Mouse (Mus musculus) CH12.LX (cell line): Measurements from ENCODE around the gene Nup54.

Experiments
- CTCF ChIP-seq, 2 experiments: IDR thresholded peaks in 1 of 2; conservative IDR thresholded peaks in 1 of 2; 2 replicates each; pipeline ENCODE4 v1.5.1; 2011 to 2012; ENCODE audit warnings: low read depth in 2 of 2, low read length in 2 of 2, improper control_type of control experiment in 1 of 2, inconsistent platforms in 1 of 2, mild to moderate bottlenecking in 1 of 2, moderate library complexity in 1 of 2
- ELF1 ChIP-seq: IDR thresholded peaks from 2 replicates; pipeline ENCODE4 v1.6.1; 2014; ENCODE audit warnings: low read depth, mild to moderate bottlenecking, inconsistent platforms, low read length, improper control_type of control experiment
- HCFC1 ChIP-seq: IDR thresholded peaks from 2 replicates; pipeline ENCODE4 v1.6.1; 2012; ENCODE audit warnings: low read depth, mild to moderate bottlenecking, inconsistent platforms, low read length, improper control_type of control experiment
- IRF4 ChIP-seq: IDR thresholded peaks from 2 replicates; pipeline ENCODE4 v1.6.1; 2014; ENCODE audit warnings: low read depth, mild to moderate bottlenecking, inconsistent platforms, low read length, improper control_type of control experiment
- MXI1 ChIP-seq: IDR thresholded peaks from 2 replicates; pipeline ENCODE4 v1.6.1; 2011; ENCODE audit warnings: mild to moderate bottlenecking, low read depth, low read length, improper control_type of control experiment
- PAX5 ChIP-seq: IDR thresholded peaks from 2 replicates; pipeline ENCODE4 v1.6.1; 2012; ENCODE audit warnings: low read length, inconsistent platforms, mixed read lengths
- POLR2A ChIP-seq: IDR thresholded peaks from 2 replicates; pipeline ENCODE4 v1.6.1; 2011; ENCODE audit warnings: low read depth, mild to moderate bottlenecking, improper control_type of control experiment, low read length
- RAD21 ChIP-seq: IDR thresholded peaks from 2 replicates; pipeline ENCODE4 v1.6.1; 2011; ENCODE audit warnings: low read depth, mild to moderate bottlenecking, low read length, improper control_type of control experiment, moderate library complexity
- RCOR1 ChIP-seq: conservative IDR thresholded peaks from 2 replicates; pipeline ENCODE4 v1.6.1; 2012; ENCODE audit warnings: low read depth, mild to moderate bottlenecking, inconsistent platforms, low read length, improper control_type of control experiment
- SMC3 ChIP-seq: IDR thresholded peaks from 2 replicates; pipeline ENCODE4 v1.6.1; 2011; ENCODE audit warnings: low read depth, low read length, improper control_type of control experiment
- USF1 ChIP-seq: IDR thresholded peaks from 2 replicates; pipeline ENCODE4 v1.6.1; 2014; ENCODE audit warnings: low read depth, mild to moderate bottlenecking, inconsistent platforms, low read length, improper control_type of control experiment
- USF2 ChIP-seq: conservative IDR thresholded peaks from 2 replicates; pipeline ENCODE4 v1.6.1; 2011; ENCODE audit warnings: low read depth, low read length, improper control_type of control experiment
- ZC3H11A ChIP-seq: IDR thresholded peaks from 2 replicates; pipeline ENCODE4 v1.6.1; 2012; ENCODE audit warnings: low read depth, mild to moderate bottlenecking, inconsistent platforms, low read length, improper control_type of control experiment

DNA sequence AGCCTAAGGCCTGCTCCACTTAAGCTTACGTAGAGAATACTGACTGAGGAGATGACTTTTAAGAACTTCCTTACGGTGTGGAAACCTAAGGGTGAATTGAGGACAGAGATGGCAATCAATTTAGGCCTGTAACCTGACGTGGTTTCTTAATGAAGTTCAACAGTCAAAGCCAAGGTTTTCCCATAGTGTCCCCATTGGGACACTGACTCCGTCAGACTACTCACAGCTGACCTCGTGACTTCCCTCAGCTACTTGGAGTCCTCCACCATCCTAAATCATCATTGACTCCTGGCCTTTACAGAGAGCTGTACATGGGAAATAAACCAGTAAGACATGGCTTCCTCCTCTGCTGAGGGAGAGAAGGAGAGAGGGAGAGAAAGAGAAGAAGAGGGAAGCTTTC, 30.5 kb upstream of the Nup54 start:
- TF ChIP-seq POLR2A: no peak
- no peak for TF ChIP-seq ELF1
- TF ChIP-seq RCOR1: no peak
- no peak for TF ChIP-seq CTCF (conservative IDR thresholded peaks at IDR 0.05 in 1 of 2, IDR thresholded peaks at IDR 0.05 in 1 of 2; ENCODE audit: low read depth in 2 of 2, low read length in 2 of 2)
- no peak for TF ChIP-seq USF1
- no peak for TF ChIP-seq PAX5
- no peak for TF ChIP-seq IRF4
- no peak for TF ChIP-seq USF2
- no peak for TF ChIP-seq MXI1
- no peak for TF ChIP-seq RAD21
- no peak for TF ChIP-seq SMC3
- TF ChIP-seq ZC3H11A: no peak
- no peak for TF ChIP-seq HCFC1
